Mouse (Mus musculus): ENCODE data around the gene Spata17.
A peak's percentile ranks its signal among the peaks of the same experiment; 100 is the strongest.

The Spata17 gene

DNA sequence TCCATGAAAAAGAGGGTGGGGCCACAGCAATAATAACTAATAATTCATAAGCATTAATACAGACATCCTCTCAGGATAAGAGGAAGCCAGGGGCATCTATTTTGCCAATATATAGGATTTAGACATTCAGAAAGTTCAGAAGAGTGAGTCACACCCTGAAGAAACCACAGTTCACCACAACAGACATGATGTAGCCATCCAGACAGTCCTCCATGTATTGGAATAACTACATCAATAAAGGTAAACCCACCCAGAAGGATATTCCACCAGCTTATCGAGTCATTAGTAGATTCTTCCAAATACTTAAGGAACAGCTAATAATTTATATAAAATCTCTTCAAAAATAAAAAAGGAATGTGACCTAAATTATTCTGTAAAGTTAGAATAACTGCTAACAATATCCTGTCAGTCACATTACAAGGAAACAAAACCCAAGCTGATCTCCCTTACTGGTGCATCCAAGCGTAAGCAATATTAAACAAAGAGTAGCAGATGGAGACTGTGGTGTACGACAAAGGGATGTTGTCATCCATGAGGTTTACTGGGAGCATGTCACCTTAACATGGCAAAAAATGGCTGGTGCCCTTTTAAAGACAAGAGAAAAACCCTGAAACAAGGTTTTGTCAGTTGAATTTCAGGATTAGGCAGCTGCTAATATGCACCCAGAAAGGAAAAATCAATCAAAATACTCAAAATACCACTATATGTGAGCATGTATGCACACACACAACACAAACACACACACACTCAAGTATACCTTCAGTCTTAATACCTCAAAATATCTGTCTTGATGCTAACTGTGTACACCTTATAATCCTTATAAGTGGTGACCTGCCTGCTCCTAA, 138.8 kb downstream of the Spata17 start:
- DNase-seq: no peak

DNA sequence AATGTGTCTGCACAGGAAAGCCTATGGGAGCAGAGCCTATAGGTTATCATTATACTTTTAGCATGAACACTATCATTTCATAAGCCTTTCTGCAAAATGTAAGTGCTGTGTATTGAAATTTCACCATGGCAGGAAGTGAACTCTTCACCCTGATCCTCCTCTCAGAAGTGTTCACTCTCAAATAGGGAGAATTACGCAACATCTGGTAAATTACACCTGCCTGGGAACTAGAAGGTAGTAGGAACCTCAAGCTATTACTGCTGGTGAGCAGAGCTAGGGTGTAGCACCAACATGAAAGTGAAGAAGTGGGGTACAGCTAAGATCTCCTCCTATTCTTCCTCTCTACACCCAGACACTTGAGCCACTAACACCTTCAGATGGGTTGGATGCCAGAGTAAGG, 155.4 kb downstream of the Spata17 start:
- DNase-seq: no peak

DNA sequence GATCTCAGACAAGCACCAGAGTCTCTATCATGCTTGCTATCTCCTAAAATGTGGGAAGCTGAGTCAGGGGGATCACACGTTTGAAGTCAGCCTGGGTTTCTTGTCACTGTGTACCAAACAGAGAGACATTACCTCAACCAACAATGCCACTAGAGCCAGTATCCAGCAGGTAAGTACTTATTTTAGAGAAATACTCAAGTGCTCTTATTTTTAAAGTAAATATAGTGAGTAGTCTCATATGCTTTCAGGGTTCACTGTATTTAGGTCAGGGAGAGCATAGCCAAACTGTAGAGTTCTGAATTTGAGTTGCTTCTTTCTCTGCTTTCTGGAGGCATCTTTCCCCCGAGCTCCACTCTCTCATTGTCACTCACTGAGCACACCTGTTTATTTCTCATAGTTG, 160.9 kb downstream of the Spata17 start:
- no peak for DNase-seq

DNA sequence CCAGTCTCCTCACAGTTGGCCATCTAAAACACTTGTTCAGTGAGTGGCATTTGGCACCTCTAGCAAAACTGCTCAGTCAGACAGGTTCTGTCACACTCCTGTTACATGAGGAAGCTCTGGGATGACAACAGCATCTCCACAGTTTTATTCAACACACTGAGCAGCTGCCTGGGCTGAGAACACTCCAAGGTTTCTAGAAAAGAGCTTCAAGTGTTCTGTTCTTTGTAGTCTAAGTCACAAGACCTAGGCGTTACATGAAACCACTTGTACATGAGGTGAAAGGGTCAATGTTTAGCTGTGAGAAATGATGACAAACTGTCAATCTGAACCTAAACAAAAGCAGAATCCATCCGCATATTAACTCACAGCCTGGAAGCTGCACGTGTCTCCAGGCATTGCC, 161.4 kb downstream of the Spata17 start:
- DNase-seq: no peak

DNA sequence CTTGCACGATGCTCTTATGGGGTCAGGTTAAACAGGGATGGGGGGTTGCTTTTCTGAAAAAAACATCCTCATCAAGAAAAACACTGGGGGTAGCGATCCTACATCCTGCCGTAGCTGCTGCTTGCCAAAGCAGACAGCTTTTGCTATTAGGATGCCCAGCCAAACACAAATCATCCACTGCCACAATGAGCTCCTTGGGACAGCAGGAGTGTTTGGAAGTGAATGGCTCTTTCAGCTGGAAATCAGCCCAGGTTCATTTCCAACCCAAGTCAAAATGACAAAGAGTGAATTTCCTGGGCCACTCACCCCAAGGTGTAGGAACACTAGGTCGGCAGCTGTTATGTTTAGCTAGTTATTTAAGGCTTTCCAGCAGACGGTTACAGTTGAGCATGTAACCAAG, 162.7 kb downstream of the Spata17 start:
- DNase-seq: no peak

DNA sequence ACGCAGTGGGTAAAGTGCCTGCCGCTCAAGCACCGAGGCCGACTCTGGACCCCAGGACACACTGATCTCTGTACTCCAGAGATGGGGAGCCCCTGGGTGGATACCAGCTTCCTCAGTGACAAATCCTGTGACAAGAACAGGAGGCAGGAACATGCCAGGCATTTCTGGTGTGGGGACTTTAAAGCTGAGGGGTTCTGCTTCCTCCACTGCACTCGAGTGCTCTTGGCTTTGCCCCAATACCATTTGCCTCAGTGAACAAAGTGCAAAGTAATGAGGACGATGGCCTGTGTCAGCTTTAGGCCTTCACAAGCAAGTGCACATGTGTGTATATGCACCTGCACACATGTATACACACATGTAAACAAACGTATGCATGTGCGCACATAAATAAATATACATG, 164.0 kb downstream of the Spata17 start:
- DNase-seq: no peak

DNA sequence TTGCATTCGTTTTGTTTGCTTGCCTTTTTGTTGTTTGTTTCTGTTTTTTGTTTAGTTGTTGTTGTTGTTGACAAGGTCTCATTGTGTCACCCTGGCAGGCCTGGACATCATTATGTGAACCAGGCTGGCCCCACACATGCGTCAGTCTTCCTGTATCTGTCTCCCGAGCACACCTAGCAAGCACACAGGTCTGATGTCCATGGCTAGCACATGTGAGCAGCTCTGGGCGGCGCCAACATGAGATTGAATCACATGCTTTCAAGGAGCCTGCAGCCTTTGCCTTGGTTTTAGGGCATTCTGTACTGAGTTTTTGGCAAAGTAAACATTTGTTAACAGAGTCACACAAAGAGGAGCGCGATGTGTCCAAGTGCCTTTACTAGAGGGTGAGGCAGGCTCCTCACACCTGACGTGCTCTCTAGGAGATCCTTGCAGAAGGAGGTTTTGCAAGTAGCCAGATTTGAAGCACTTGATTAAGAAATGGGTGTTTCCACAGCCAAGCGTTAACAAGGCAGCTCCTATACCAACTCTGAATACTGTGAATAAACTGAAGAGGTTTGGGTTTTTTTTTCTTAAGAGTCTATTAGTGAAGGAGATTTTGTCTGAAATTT, 166.5 kb downstream of the Spata17 start:
- DNase-seq: no peak

DNA sequence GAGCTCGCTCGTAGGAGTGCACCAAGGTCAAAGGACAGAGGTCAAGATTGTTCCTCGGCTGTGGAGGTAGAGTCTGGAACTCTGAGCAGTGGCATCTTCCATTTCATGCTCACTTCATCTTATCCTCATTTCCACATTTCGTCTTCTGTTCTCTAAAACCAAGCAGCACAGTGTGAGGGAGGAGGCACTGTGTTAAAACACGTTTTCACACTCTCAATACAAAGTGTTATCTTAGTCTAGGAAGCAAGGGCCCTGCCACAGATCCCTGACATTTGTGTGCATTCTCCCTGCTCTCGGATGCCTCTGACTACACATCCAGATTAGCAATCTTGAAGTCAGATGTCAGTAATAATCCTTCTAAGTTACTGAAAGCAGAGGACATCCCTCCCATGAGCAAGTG, 170.5 kb downstream of the Spata17 start:
- DNase-seq: no peak

DNA sequence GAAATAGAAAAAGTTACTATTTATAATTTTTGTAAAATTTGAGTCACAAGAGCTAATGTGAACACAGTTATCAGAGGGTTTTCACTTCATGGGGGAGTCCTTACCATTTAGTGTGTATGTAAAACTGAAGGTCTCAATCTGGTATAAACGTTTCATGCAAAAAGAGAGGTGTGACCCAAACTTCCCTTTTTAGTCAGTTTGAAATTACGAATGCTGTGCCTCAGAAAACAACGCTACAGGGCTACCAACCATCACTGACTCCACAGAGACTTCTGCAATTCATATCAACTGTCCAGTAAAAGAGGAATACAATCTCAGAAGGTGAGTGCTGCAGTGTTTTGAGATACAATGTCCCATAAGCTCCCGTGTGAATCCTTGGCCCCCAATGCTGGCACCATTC, 175.5 kb downstream of the Spata17 start:
- no peak for DNase-seq

DNA sequence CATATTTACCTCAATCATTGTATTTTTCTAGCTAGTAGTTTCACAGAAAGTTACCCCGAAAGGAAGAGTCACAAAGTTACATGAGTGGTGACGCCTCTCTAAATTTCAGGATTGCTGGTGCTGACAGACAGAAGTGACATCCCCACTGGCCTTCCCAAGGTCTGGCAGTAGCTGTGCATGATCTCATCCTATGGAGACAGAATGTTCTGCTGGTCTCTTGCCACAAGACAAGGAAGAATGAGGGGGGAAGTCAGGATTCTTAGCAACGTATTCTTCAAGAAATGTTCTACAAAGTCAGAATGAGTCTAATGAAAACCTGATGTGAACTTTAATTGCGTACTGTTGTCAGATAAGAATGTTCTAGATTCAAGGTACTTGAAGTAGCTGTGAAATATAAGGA, 179.5 kb downstream of the Spata17 start:
- no peak for DNase-seq

DNA sequence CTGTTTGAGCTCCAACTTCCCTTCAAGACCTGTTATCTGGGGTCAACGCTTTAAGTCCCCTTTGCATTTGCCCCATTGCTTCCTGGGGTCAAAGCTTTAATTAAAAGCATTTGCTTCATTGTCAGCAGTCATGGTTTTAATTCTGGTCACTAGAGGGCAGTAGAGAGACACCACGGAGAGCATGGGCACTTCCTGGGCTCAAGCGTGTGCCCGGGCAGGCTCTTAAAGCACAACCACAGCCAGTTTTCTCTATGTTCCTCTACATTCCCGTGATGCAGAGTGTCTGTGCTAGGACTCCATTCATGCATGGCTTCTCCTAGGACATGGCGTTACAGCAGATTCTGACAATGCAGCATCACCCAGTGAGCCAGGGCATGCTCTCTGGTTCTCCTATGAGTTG, 183.5 kb downstream of the Spata17 start:
- DNase-seq: peak in 1 of 2 experiments; percentile 30

DNA sequence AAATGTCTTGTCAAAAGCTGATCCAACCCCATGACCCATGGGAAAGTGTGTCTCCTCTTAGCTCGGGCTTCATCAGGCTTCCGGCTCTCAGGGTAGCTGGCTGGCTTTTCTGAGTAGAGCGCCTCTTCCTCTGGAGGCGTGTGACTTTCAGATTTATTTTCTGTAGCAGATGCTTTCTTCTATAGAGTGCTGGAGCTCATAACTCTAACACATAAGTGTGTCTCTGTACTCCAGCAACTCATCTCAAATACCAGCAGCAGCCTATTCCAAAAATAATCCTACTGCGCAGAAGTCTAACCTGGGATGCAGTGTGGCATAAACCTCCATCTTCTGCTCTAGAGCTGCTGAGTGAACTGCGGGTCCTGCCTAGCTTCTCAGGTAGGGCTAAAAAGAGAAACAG, 186.4 kb downstream of the Spata17 start:
- DNase-seq: no peak

DNA sequence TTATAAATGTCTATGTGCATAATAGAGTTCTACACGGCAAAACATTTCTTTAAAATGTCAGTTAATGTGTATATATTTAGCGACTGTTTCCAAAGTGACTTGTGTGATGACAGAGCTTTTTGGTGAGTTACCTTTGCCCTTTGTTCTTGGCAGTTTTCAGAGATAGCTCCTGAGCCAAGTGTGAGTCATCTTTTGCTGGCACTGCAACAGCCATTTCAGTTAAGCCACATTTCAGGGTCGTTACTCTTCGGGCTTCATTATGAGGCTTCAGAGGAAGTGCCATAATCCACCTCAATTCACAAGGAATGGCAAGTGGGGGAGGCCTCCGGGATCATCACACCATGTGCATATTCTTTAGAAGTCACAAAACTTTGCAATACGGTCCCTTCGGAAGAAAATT, 195.3 kb downstream of the Spata17 start:
- DNase-seq: peak in 1 of 2 experiments; percentile 10

DNA sequence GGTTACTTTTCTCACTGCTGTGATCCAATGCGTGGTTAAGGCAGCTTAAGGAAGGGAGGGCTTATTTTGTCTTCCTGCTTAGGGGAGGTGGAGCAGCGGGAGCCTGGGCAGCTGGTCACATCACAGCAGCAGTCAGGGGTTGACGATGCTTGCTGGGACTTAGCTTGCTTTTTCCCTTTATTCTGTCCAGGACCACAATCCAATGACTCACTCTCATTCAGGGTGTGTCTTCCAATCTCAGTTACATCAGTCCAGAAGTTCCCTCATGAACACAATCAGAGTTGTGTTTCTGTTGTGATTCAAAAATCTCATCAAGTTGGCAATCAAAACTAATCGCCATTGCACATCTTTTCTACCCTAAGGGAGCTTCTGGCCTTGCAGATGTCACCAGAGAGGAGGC, 199.1 kb downstream of the Spata17 start:
- DNase-seq: no peak

DNA sequence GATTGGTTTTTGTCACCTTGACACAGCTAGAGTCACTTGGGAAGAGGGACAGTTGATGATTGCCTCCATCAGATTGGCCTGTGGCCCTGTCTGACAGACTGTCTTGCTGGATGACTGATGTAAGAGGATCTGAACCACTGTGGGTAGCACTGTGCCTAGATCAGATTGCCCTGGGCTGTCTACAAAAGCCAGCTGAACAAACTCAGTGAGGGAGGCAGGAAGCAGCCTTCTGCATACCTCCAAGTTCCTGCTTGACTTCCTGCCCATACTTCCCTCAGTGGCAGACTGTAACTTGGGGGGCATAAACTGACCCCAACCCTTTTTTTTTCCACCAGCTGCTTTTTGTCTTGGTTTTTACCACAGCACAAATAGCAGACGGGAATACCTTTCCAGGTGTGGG, 199.6 kb downstream of the Spata17 start:
- DNase-seq: no peak

DNA sequence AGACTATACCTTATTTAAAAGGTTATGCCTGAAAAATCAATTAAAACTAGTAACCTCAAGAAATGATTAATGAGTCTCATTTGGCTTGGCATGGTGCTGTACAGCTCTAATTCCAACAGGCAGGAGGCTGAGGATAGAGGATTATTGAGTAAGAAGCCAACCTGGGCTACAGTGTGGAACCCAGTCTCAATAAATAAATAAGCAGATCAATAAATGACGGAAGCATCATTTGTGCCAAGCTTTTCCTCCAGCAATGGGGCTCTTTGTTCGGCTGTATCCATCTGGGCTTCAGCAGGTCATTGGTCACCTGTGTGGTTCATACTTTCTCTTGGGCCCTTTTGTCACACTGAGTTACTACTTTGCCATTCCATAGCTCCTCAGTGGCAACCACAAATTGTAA, 201.1 kb downstream of the Spata17 start:
- DNase-seq: no peak

DNA sequence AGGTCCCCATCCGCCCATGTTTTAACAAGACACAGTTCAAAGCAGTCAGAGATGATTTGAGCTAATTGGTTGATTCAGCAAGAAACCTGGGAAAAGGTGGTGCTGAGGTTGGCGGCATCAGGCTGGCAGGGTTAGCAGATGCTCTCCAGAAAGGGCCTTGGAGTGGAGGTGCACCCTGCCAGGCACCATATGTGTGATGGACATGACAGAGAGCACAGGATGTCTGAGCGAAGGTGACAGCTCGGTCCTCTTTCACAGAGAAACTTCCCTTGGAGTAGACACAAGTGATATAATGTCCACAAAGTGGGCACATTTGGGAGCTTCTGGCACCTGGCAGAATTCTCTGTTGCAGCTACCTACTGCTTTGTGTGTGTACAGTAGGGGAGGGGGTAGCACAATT, 203.7 kb downstream of the Spata17 start:
- DNase-seq: no peak

DNA sequence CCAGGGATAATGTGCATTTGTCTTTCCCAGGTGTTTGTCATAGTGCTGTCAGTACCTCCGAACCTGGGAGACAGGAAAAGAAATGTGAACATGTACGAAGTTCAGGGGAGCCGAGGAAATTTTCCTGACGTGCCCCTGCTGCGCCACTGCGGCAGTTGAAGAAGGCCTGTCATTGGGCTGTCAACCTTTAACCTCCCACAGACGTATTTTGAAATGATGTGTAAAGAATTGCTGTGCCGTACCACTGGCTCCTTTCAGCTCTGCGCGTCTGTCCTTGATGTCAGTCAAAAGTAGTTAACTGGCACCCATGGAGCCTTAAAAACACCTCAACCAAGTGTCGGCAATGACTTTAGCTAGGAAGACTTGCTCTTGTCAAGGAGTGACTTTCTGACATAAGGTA, 205.2 kb downstream of the Spata17 start:
- no peak for DNase-seq

DNA sequence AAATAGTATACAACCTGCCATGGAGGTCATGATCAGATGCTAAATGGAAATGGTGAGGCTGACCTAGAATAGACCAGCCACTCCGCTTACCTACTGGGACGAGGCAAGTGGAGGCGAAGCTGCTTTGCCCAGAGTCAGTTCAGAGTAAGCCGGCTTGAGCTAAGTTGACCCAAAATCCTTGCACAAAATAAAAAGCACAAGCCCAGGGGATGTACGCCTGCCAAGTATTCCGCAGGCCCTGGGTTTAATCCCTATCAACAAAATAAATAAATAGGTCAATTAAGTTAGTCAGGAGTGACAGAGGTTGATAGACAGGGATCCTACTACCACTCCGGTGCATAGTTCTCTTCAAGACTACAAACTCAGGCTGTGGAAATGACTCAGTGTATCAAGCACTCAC, 207.0 kb downstream of the Spata17 start:
- no peak for DNase-seq

DNA sequence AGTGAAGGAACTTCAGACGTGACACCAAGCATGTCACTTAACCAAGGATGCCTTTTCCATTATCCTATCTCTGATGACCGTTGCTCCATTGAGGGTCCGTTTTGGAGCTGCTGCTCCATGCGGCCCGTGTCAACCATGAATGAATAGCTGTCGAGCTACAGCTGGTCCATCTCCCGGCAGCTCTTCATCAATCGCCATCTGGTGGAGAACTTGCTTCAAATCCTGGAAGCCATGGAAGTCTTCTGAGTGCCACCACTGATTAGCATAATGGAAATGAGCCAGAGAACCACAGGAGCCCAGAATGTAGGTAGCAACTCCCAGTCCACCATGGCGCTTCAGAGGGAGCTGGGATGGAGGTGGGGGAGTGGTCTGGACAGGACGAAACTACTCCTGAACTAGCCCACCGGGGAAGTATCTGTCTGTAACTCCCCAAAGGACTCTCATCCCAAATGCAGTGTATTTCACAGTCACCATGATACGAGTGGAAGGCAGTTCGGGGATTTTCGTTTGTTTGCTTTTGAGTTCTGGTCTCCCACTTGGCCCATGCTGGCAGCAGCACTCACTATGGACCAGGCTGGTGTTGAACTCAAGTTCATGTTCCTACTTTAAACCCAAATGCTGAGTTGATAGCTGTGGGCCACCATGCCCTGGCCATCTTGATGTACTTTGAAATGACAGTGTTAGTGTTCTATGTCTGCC, 208.9 kb downstream of the Spata17 start:
- no peak for DNase-seq

DNA sequence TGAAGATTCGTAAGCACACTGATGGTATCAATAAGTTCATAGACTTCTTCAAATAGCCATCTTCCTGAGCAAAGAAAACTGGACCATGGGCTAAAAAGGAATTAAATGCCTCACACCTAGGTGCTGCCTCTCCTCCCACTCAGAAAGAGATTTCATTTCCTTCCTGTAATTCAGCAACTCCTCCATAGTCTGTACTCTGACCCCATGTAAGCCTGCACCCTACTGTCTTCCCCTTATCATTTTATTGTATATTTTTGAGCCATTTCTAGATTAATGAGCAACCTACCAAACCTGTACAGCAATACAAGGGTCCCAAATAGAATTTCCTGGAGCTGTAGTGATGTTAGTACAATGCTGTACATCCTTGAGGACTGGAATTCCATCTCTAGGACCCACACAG, 211.0 kb downstream of the Spata17 start:
- no peak for DNase-seq

DNA sequence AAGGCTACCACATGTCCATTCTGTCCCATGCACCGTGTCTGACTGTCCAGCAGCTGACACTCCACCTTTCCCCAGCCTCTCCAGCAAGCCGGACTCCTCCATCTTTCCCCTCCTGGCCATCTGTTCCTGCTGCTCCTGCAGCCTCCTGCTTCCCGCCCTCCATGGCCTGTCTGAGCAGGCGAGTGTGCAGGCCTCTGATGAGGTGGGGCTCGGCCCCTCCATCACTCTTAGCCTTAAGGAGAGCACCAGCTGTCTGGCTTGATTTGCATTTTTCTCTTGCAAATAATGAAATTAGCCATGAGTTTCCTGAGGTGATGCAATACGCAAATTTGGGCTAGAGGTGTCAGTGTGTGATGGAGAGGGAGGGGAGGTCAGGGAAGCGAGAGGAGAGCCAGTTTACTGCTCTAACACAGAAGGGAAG, 211.8 kb downstream of the Spata17 start:
- DNase-seq: no peak

DNA sequence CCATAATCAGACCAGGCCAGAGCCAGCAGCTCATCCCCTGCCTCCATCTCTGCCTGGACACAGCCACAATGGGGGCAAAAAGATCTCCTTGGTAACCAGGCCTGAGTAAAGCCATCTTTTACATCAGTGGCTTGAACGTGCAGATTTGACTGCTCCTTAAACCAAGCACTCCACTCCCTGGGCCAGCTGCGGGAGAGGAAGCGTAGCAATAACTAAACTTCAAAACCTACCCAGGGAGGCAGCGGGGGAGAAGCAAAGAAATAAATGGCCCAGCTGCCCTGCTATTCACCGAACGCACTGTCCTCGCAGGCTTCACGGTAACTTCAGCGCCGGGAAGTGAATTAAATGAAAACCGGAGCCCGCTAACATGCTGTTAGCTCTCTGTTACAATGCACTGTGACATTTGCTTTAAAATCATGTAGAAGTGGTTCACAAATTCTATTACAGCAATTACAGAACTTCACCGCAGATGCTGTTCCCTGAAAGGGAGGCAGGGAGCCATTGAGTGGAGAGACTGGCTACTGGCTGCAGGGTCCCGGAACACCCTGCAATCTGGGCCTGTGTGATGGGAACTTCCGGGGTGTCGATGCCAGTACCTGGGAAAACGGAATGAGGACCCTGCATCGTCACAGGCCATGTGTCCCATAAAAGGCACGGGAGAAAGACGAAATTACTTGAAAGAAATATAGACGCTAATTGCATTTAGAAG, 217.5 kb downstream of the Spata17 start:
- no peak for DNase-seq

All from kidney, postnatal 25 days (tissue).